Mouse (Mus musculus) myocyte (in vitro differentiated cells): ENCODE measurements at regions not wholly inside any gene's neighbourhood (a gene's known extent, or its start where the extent isn't known, plus 50 kb on each side); places are given as distances from the start of the nearest gene placed in this dataset.

ENCODE experiments used
- MAX ChIP-seq: IDR thresholded peaks from one replicate; pipeline ENCODE4 v1.6.1; 2011; ENCODE audit warnings: low read depth, mild to moderate bottlenecking, control low read depth
- MYOD1 ChIP-seq, 3 experiments: IDR thresholded peaks; one replicate each; pipeline ENCODE4 v1.6.1; 2011; ENCODE audit warnings: control low read depth in 2 of 3, low read depth in 2 of 3, mild to moderate bottlenecking in 2 of 3, moderate library complexity in 1 of 3; ENCODE audit not compliant: insufficient read length in 2 of 3, control insufficient read depth in 1 of 3
- POLR2A ChIP-seq: IDR thresholded peaks from one replicate; pipeline ENCODE4 v1.6.1; 2011; ENCODE audit warnings: low read depth, mild to moderate bottlenecking, control low read depth, moderate library complexity; ENCODE audit not compliant: insufficient read length
- SRF ChIP-seq: IDR thresholded peaks from one replicate; pipeline ENCODE4 v1.6.1; 2011; ENCODE audit warnings: low read depth; ENCODE audit not compliant: control insufficient read depth, insufficient read length
- TCF12 ChIP-seq: IDR thresholded peaks from one replicate; pipeline ENCODE4 v1.6.1; 2011; ENCODE audit warnings: mild to moderate bottlenecking, control low read depth; ENCODE audit not compliant: poor library complexity, insufficient read depth, severe bottlenecking

DNA sequence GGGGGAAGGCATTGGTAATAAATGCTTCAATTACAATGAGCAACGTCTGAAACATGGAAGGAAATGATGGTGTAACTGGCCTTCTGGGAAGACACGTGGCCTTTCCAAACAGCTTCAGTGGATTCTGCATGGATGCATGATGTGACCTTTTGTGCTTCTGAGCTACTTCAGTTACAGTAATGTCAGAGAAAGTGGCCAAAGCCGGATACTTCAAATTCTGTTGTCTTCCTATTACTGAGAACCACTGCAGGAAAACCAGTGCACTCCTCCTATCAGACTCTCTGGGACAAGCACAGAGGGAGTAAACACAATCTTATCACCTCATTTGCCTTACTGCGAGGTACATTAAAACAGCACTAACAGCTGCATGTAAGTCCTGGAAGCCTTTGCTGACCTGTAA is 113.0 kb upstream of the Cnksr3 start:
- TF ChIP-seq POLR2A = no peak
- TF ChIP-seq TCF12 = no peak
- no peak for TF ChIP-seq MYOD1 (IDR thresholded peaks at IDR 0.05; ENCODE audit: control insufficient read depth in 1 of 3, insufficient read length in 2 of 3, low read depth in 2 of 3)
- no peak for TF ChIP-seq MAX
- no peak for TF ChIP-seq SRF
